19 mouse cellular contexts compared by ENCODE assay signal in the genomic region with DNA sequence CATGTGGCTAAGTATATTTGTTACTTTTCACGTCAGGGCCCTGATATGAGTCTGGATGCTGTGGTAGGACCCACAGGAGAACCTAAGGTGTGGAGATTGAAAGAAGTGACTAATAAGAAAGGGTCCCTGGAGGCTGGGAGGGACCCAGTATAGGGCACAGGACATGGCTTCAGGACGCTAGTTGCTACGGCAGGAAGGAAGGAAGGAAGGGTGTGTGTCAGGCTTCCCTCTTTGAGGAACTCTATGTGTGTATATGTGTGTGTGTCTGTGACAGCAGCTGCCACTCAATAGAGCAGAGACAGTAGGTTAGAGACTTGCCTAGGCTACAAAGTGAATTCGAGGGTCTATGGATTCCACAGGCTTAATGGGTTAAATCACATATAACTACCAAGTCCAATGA. TPM values are rescaled to one million over a fixed set of nuclear protein-coding genes. Genes with fewer than 3 reads are reported as not detected.
DNase-seq lines count a peak whose midpoint lies in the region; ATAC-seq and TF ChIP-seq lines count a peak whose summit lies in the region.
"Had no signal": no experiment of that assay in that cellular context is flagged by ENCODE, and none has a peak within 500 bp of the region (broad histone marks: within the 10 kb centered on the region; RNA-seq: fewer than 3 reads in every experiment).

No protein-coding gene starts in this region.

- no peaks in the 10 kb centered on the region for H3K27me3 ChIP-seq in forebrain, embryonic 15.5 days
- H3K27me3 ChIP-seq: embryonic facial prominence, embryonic 13.5 days; hindbrain, embryonic 12.5 days; limb, embryonic 13.5 days; midbrain, embryonic 15.5 days; neural tube, embryonic 12.5 days had no signal

- no peak overlapping the region for H3K4me2 ChIP-seq in forebrain, embryonic 15.5 days (replicated peaks)
- H3K4me2 ChIP-seq: embryonic facial prominence, embryonic 13.5 days; hindbrain, embryonic 12.5 days; limb, embryonic 13.5 days; midbrain, embryonic 15.5 days; neural tube, embryonic 12.5 days had no signal

- peak overlapping the region; percentile 93 for H3K27ac ChIP-seq in brown adipose tissue, adult 24 weeks (replicated peaks; ENCODE audit: low read depth, low read length)
- 0 out of 2 replicates have a peak overlapping the region, but pooled peaks have one; percentile 2 for H3K27ac ChIP-seq in cortical plate, adult 2 months (ENCODE audit: insufficient read depth, low read length)
- no peak overlapping the region for H3K27ac ChIP-seq in forebrain, embryonic 15.5 days (replicated peaks)
- H3K27ac ChIP-seq: embryonic facial prominence, embryonic 13.5 days; forebrain, embryonic 10.5 days; hindbrain, embryonic 12.5 days; limb, embryonic 13.5 days; macrophage; midbrain, embryonic 15.5 days; neural tube, embryonic 12.5 days had no signal

- DNase-seq in kidney, adult 9 months = peak; percentile 49
- no peak for DNase-seq in kidney, postnatal 10 days
- peak; percentile 36 for DNase-seq in kidney, postnatal 14 days
- no peak for DNase-seq in thymus, postnatal 0 days (ENCODE audit: low spot score)
- DNase-seq: adrenal gland, postnatal 25 days; layer of hippocampus, postnatal 36 days; right cerebral cortex, postnatal 4 days had no signal

- ATAC-seq in forebrain, embryonic 15.5 days (replicated peaks) = no peak
- ATAC-seq in inflammation-experienced regulatory T-cells, adult 6 months = no peak
- ATAC-seq: intestine, postnatal 0 days; midbrain, embryonic 15.5 days had no signal

- H3K36me3 ChIP-seq in forebrain, embryonic 15.5 days = peaks cover 50% of the 10 kb centered on the region

- H3K9ac ChIP-seq in forebrain, embryonic 15.5 days (replicated peaks) = no peak overlapping the region
- H3K9ac ChIP-seq: embryonic facial prominence, embryonic 13.5 days; hindbrain, embryonic 12.5 days; limb, embryonic 13.5 days; midbrain, embryonic 15.5 days; neural tube, embryonic 12.5 days had no signal

- no peaks in the 10 kb centered on the region for H3K9me3 ChIP-seq in forebrain, embryonic 15.5 days
- H3K9me3 ChIP-seq: embryonic facial prominence, embryonic 13.5 days; forebrain, embryonic 10.5 days; hindbrain, embryonic 12.5 days; limb, embryonic 13.5 days; midbrain, embryonic 15.5 days; neural tube, embryonic 12.5 days had no signal

- peaks cover 9% of the 10 kb centered on the region; the same call in 1 of the 2 replicates for H3K4me1 ChIP-seq in brown adipose tissue, adult 24 weeks (ENCODE audit: control insufficient read depth, insufficient read depth, insufficient read length, low read length)
- H3K4me1 ChIP-seq in cortical plate, adult 2 months (ENCODE audit: control insufficient read depth, insufficient read depth, low read length) = peaks cover 4% of the 10 kb centered on the region; the same call in 1 of the 2 replicates
- H3K4me1 ChIP-seq in forebrain, embryonic 15.5 days = no peaks in the 10 kb centered on the region
- H3K4me1 ChIP-seq: embryonic facial prominence, embryonic 13.5 days; forebrain, embryonic 10.5 days; hindbrain, embryonic 12.5 days; limb, embryonic 13.5 days; midbrain, embryonic 15.5 days; neural tube, embryonic 12.5 days had no signal

- no peak overlapping the region for H3K4me3 ChIP-seq in brown adipose tissue, adult 24 weeks (ENCODE audit: insufficient read depth, low read depth, low read length)
- H3K4me3 ChIP-seq in cortical plate, adult 2 months (ENCODE audit: insufficient read depth, low read length) = no peak overlapping the region
- H3K4me3 ChIP-seq in forebrain, embryonic 15.5 days = no peak overlapping the region
- H3K4me3 ChIP-seq: embryonic facial prominence, embryonic 13.5 days; forebrain, embryonic 10.5 days; hindbrain, embryonic 12.5 days; limb, embryonic 13.5 days; midbrain, embryonic 15.5 days; neural tube, embryonic 12.5 days had no signal

- 91% methylated on average over 4 of the region's 4 CpGs for WGBS in forebrain, embryonic 15.5 days

- no peak for TF ChIP-seq CTCF in cortical plate, adult 2 months (IDR thresholded peaks at IDR 0.05; ENCODE audit: extremely low read depth, insufficient read depth, low read length)

- TF ChIP-seq POLR2A in cortical plate, adult 2 months (IDR thresholded peaks at IDR 0.05; ENCODE audit: extremely low read depth, insufficient read depth, low read length) = no peak

RNA-seq across cellular contexts. Expression of a gene that starts 20.2 kb away (rescaled TPM):
- 19.0 and 20.1 TPM in 2 replicates for polyA plus RNA-seq in brown adipose tissue, adult 24 weeks (2012; ENCODE audit: insufficient read depth, insufficient read length, missing spikeins)
- 115 and 128 TPM in 2 replicates for polyA plus RNA-seq in cortical plate, adult 2 months (2012; rRNA removed)
- polyA plus RNA-seq in thymus, postnatal 0 days (2015; fragmentation: Nextera tagmentation; extraction: Ambion mirVana) = 19.0 and 19.4 TPM in 2 replicates
- polyA plus RNA-seq in forebrain, embryonic 15.5 days (2015; fragmentation: Nextera tagmentation; extraction: Ambion mirVana) = 51.5 and 54.3 TPM in 2 replicates
- polyA plus RNA-seq in inflammation-experienced regulatory T-cells, adult 6 months (2017; shearing (Covaris generic)) = 10 to 100 TPM; 30.7 to 43.4 (median 38.5) TPM

RNA-seq across cellular contexts. Expression of a gene that starts 31.5 kb away (rescaled TPM):
- 36.7 and 41.1 TPM in 2 replicates for polyA plus RNA-seq in brown adipose tissue, adult 24 weeks (2012; ENCODE audit: insufficient read depth, insufficient read length, missing spikeins)
- polyA plus RNA-seq in cortical plate, adult 2 months (2012; rRNA removed) = 82.6 and 89.5 TPM in 2 replicates
- 184 and 200 TPM in 2 replicates for polyA plus RNA-seq in thymus, postnatal 0 days (2015; fragmentation: Nextera tagmentation; extraction: Ambion mirVana)
- polyA plus RNA-seq in forebrain, embryonic 15.5 days (2015; fragmentation: Nextera tagmentation; extraction: Ambion mirVana) = 127 and 133 TPM in 2 replicates
- 10 to 100 TPM; 12.0 to 25.4 (median 16.7) TPM for polyA plus RNA-seq in inflammation-experienced regulatory T-cells, adult 6 months (2017; shearing (Covaris generic))

Comparison
In these comparisons a context has a peak if more than half of its experiments do, and no peak if none do; other contexts are left out.
1. DNase-seq: peak in kidney, adult 9 months (single experiment) and kidney, postnatal 14 days (single experiment); none in kidney, postnatal 10 days (single experiment) and thymus, postnatal 0 days (single experiment).